Mouse (Mus musculus) left cerebral cortex, postnatal 10 days (tissue): ENCODE data around the gene Phactr1. TPM values are rescaled to one million over a fixed set of nuclear protein-coding genes. Genes with fewer than 3 reads are reported as not detected.

Experiments
- DNase-seq, 2 experiments: peaks; one replicate each; pipeline ENCODE4 v3.0.0; 2021 to 2022; ENCODE audit warnings: low spot score in 2 of 2, mixed read lengths in 1 of 2; ENCODE audit errors: extremely low spot score in 1 of 2
- intact Hi-C: fragments of 180-260 bp; cut with DNase I; formaldehyde crosslinking; loops from one replicate; pipeline ENCODE4 v1.15.1; 2025
- total RNA-seq, 2 experiments: library from RNA; stranded (reverse); gene quantifications; 2 replicates each; pipeline ENCODE4 v1.2.3; 2021

Gene Phactr1
- total RNA-seq, 2 experiments from 2014 or later, result 384 to 390 TPM

DNA sequence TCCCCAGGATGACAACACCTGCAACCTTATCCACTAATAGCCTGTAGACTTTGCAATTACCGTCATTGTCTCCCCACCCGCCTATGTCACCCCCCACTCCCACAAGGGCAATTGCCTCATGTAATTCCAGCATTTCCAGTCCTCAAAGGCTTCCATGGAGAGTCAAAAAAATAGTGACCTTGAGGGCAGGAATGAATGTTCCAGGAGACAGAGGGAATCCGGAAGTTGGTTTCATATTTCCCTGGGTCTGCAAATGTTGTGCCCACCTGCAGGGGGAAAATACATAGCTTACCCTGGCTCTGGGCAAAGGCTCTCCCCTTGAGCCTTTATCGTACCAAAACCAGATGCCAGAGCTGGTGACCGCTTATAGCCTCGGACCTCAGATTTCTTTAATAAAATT lies 449.7 kb downstream of the Phactr1 start:
- DNase-seq, result peak in 1 of 2 experiments; percentile 6
- intact Hi-C loops, result no loop called here

DNA sequence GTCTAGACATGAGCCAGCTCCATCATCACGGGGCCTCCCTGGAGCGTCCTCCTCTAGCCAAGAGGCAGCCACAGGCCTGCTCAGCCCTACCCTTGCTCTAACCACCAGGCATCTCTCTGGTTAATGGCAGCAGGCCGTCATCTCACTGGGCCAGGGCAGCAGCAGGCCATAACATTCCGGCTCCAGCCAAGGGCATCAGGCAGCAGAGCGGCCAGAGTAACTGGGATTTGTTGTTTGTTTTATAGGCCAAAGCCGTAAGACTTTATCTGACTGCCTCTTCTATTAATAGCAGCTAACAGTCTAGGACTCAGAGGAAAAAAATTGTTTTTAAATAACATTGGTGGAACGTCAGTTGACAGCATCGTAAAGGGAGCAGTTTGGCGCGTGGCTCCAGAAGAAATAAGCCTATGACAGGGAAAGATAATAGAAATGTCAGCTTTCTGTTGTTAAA lies 451.3 kb downstream of the Phactr1 start:
- intact Hi-C loops, result no loop called here
- DNase-seq, result no peak

DNA sequence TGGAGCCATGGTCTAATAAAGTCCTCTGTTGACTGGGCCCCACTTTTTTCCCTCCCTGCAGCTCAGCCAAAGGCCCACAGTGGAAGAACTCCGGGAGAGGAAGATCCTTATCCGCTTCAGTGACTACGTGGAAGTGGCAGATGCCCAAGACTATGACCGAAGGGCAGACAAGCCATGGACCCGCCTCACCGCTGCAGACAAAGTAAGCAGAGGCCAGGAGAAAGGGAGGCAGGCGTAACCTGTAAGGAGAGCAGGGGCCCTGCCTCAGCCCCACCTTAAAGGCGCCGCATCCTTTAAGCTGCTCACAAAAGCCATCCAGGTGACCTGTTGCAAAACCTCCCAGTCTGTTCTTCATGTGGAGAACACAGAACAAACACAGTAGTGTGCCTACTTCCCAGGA lies 452.4 kb downstream of the Phactr1 start:
- DNase-seq, result no peak
- intact Hi-C loops, result no loop called here

DNA sequence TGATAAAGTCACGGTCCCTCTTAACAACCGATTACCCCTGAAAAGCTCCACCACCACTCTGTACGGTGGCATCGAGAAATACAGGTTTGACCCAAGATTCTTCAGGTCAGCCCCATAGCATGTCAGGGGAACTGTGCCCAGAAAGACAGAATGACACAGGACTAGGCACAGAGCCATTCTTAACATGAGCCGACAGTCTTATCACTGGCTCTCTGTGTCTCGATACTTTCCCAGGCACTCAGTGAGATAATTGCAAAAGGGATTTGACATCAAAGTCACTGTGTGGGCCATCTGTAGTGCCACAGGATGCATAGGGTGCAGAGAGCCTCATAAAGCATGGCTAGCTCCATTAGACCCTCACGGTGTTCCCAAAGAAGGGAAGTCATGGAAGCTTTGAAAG lies 453.0 kb downstream of the Phactr1 start:
- DNase-seq, result no peak
- intact Hi-C loops, result no loop called here

DNA sequence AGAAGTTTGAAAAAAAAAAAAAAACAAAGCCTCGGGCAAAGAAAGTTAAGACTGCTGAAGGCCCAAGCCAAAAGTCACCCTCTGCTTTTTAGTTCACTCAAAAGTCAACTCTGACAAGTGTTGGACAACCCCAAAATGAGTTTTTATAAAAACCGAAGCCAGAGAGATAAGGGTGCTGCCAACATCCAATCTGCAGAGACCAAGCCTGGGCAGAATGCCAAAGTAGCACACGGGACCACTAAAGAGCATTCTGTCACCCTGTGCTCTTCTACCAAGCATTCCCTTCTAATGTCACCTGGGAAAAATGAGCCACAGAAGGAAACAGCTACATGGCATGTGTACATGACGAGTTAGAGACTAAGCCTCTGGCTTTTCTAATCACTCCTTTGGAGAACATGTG lies 454.0 kb downstream of the Phactr1 start:
- intact Hi-C loops, result no loop called here
- DNase-seq, result no peak

DNA sequence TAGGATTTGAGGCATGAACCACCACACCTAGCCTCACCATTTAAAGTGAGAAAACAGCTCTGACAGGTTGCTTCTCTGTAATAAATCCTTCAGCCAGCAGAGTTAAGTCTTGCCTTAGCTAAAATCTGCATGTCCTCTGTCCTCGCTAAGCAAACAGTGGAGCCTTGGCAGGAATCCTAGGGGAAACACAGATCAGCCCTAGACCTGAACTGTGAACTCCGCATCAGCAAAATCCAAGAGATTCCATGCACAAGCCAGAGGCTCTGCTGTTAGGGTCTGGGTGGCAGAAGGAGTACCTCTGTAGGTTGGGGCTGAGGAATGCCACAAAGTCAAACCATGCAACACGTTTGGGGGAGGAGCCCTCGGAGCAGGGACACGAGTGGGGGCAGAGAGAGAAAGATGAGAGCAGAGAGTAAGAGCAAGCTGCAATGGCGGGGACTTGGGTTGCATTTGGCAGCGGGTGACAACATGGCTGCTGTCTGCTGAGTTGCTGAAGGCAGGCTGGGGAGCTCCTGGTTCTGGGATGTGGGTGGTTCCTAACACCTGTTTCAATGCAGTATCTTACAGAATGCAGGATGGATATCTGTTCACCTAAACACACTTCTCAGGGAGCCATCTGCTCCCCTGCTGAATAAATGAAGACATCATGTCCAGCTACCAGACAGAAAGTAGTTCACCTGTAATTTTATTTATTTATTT lies 464.4 kb downstream of the Phactr1 start:
- intact Hi-C loops, result no loop called here
- DNase-seq, result no peak

DNA sequence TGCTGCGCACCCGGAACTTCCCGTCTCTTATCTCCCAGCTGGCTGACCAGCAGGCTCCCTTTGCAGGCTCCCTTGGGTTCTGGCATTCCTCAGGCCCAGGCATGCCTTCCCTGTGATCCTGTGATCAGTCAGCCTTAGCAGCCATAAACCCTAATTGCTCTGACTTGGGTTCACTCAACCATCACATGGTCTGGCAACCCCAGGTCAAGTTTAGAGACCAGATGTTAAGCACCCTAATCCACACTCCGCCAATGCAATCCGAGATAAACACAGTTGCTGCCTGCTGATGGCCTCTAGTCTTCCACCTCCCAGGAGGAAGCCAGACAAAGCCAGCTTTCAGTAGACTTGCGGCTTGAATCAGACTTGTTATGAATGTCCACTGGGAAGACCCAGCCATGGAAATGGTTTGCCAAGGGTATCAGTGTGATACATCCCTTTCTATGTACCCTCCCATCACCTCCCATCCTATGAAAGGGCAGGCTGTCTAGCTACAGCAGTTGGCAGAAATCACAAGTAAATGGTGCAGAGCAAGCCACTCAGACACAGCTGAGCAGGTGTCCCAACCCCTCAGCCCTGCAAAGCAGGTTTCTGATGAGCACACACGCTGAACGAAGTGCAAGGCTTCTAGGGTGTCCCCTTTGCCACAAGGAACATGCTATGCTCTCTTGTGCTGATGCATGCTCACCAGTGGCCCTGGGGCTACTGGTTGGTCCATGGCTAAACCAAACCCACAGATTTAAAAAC lies 466.3 kb downstream of the Phactr1 start:
- DNase-seq, result no peak
- intact Hi-C loops, result no loop called here

DNA sequence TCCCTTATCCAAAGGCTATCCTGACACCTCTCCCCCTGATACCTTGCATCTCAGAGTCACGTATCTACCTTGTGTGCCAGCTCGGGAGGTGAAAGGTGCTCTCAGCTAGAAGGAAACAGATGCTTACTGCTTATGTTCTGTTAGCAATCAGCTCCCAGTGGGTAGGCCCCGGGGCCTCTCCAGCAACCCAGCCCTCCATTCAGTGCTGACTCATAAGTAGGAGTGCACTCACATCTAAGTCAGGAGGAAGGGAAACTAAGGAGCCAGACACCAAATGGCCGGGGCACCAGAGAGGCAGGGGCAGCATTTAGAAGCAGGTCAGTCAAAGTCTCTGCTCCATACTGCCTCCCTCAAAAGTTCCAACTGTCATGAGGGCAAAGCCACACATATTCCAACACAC lies 468.3 kb downstream of the Phactr1 start:
- DNase-seq, result no peak
- intact Hi-C loops, result no loop called here

DNA sequence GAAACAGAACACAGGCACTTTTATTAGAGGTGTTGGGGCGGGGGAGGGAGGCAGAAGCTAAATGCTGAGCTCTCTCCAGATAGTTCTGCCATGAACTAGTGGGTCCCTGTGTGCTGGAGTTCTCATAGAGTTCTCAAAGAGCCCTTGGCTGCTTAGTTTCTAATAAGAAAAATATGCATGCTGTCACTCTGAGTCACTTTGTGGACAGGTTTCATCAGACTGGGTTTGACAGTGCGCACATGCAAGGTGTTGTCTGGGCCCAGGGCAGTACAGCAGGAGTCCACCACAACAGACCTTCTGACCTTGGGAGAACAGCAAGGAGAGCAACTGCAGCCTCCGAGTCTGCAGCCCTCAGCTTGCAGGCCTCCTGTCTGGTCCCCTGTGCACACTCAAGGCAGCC lies 469.2 kb downstream of the Phactr1 start:
- DNase-seq, result no peak
- intact Hi-C loops, result no loop called here

DNA sequence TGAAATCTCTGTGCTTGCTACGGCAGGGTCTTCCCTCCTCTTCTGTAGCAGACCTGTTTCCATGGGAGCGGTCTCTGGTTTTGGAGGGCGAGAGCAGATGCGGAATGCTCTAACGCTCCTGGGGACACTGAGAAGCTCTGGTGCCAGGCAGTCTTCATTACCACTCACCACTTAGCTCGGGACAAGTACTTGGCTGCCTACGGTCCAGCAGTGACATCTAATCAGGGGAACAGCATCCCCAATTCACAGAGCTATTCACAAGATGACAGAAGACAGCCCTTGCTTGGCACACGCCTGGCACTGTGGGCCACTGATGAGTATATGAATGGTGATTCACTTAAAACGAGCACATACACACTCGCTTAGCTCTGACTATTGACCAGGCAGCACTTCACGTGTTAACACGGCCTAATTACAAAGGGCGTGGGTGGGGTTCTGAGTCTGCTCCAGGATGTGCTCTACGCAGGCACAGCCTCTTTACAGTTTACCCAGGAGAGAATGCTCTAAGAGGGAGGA lies 471.6 kb downstream of the Phactr1 start:
- intact Hi-C loops, result no loop called here

DNA sequence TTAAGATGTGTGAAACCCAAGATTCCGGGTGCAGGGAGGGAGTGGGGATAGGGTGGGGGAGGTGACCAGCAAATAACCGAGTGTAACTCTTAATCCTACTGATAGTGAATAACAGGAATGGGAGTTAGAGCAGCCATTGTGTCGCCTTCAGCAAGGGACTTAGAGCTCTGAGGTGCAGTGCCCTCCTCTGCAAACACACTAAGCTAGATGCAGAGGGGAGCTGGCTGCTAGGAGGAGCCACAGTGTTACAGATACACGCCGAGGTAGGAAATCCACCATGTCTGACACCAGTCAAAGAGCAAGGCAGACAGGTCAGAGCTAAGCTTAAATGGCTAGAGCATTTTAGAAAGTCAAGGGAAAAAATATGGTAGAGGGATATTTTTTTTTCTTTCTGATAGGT lies 476.9 kb downstream of the Phactr1 start:
- DNase-seq, result no peak
- intact Hi-C loops, result no loop called here

More for the DNA sequence above, 471.6 kb downstream of the Phactr1 start:
- DNase-seq, result no peak

DNA sequence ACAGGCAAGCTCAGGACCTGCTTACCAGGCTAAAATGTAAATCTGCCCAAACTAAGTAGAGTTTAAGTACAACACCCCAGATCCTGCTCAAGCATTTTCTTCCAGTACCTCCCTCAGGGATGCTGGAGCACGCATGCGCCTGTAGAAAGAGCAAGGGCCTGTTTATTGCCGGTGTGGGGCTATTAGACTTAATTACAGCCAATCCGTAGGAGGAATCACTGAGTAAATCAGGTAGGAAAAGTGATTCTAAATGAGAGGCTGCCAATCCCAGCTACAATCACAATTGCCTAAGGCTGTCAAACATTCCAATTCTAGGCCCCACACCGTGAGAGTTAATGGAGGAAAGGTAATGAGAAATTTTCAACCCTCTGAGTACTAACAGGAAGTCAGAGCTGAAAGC lies 477.9 kb downstream of the Phactr1 start:
- DNase-seq, result no peak
- intact Hi-C loops, result no loop called here

DNA sequence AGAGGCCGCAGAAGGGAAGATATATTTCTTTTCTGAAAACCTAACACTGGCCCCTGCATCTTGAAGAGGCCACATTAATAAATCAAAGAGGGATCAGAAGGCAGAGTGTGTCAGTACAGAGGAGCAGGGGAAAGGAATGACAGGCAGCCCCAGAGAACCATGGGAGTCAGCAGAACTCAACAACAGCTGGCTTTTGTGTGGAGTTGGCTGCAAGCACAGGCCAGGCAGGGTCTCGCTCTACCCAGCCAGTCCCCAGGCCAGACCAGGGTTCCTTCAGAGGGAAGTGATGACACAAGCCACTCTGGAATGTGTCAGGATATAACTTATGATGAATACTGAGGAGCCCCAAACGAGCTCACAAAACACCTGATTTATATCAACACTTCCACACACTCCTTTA lies 479.0 kb downstream of the Phactr1 start:
- no peak for DNase-seq
- intact Hi-C loops, result no loop called here

DNA sequence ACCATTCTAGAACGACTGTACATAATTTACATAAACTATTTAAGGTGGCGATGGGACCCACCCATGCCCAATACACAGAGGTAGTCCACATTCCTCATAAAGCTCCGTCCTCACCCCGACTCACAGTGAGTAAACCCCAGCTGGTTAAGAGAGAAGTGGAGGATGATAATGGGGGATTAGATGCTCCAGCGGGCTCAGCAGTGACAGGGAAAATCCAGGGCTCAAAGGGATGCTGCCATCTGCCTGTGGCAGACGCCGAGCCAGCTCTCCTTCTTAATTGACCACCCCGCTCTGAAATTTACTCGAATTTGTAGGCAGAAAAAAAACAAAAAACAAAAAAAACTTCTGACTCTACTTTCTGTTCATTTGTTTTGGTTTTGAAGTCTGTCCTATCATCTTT lies 487.3 kb downstream of the Phactr1 start:
- DNase-seq, result no peak
- intact Hi-C loops, result no loop called here

DNA sequence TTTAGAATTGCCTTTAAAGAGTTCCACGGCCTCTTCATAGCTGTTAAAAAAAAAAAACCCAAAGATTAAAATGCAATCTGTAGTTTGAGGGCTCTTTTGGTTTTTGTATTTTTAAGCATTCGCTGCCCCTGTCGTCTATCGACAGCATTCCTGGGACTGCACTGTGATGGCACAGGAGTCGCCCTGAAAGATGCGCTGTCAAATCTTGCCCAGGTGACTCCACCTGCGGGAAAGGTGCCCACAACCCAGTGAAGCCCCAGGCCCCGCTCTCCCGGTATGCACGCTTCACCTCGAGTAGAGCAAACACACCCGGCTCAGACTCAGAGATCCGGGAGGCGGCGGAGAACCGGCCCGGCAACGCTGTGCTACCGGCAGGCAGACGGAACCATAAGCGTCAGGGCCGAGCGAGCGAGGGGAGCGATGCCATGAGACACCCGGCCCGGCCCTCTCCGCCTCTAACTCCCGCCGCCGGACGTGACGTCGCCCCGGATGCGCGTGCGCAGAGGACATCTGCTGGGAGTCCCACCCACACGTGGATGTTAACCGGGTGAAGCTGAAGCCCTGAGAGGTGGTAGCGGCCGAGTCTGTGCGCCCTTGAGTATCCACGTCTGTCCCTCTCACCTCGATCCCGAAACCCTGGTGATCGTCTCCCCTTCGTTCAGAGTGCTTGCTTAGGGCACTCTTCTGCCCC lies 490.7 kb downstream of the Phactr1 start, which contains the start of gene Tbc1d7:
Tbc1d7 (minus strand) TSS at position 482 of the 691 bp plus-strand sequence.
- intact Hi-C loops, result loop anchor here (10.0 kb wide), 1 partner anchor 384 kb away; no protein-coding TSS in a partner anchor
- peak; percentile 97 to 99 for DNase-seq

DNA sequence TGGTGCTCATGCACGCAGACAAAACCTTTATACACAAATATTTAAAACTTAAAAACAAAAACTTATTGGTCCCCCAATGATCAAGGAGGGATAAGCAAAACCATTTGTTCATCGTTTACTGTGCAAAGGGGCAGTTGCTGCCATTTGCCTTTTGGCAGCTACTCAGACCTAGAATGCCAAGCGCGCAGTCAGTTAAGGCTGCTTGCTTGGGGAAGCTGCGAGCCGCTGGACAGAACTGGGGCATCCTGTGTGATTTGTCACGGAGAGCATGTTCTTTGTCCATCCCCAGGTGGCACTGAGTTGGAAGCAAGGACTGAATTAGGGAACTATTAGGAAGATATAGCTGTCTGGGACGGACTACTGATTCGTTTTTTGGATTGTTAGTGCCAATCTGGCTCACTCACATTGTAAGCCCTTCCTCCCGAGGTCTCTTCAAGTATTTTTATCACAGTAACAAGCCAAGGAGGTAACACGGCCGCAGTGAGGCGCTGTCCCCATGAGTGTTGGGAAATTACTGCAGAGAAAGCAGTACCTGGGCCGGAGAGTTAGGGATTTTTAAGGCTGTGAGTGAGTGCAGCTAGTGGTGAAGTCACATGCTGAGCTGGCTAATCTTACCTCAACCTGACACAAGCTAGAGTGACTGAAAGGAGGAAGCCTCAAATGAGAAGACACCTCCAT lies 491.8 kb downstream of the Phactr1 start:
- intact Hi-C loops, result loop anchor here (10.0 kb wide), 1 partner anchor 383 kb away; no protein-coding TSS in a partner anchor
- peak in 1 of 2 experiments; percentile 53 for DNase-seq

DNA sequence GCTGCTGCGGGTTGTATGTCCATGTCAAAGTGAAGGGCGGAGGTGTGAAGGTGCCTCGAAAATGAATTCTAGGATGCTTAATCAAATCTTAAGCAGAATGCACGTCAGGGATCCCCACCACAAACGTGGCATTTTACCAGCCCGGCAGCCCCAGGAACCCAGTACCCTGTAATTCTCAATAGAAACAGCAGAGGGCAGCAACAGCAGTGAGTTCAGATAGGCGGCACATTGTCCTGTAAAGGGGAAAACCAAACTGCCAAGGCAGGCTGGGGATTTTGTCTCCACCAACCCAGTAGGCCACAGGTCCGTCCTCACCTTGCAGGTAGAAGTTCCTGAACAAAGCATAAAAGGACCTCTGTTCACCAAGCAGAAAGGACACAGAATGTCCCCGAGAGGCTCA lies 492.8 kb downstream of the Phactr1 start:
- intact Hi-C loops, result loop anchor here (10.0 kb wide), 1 partner anchor 382 kb away; no protein-coding TSS in a partner anchor
- DNase-seq, result peak; percentile 75 to 86

DNA sequence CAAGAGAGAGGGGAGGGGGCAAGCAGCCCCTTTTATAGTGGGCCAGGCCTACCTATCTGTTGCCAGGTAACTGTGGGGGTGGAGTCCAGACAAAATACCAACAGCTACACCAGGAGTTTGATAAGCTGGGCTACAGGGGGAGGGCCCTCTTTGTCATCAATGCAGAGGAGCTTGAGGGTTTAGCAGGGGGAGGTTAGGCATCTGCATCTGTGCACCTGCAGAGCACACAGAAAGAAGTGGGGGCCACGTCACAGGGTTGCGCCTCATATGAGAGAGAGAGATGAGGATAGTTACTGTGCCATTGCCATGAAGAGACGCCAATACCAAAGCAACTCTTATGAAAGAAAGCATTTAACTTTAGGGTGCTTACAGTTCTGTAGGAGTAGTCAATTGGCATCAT lies 496.3 kb downstream of the Phactr1 start:
- intact Hi-C loops, result loop anchor here (10.0 kb wide), 1 partner anchor 378 kb away; no protein-coding TSS in a partner anchor
- DNase-seq, result no peak

DNA sequence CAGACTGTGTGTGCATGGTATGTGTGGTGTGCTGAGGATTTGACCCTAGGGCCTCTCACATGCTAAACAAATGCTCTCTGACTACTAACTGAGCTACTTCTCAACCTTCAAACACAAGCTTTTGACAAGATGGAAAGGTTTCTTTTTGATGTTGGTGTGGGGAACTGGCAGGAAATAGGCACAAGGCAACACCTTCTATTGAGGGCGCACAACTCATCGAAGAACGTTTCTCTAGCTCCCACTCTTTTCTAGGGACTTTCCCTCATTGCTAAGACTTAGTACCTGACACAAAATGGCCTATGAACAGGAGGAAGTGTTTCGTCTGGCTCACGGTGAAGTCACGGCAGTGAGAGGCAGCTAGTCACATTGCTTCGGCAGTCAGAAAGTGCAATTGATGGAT lies 496.9 kb downstream of the Phactr1 start:
- intact Hi-C loops, result loop anchor here (10.0 kb wide), 1 partner anchor 377 kb away; no protein-coding TSS in a partner anchor

More for the DNA sequence above, 496.9 kb downstream of the Phactr1 start:
- DNase-seq, result no peak
